Mouse (Mus musculus) small intestine, adult 2 months (tissue): ENCODE measurements around the gene Foxn2.

Experiments
- CTCF ChIP-seq: fragments of 200-500 bp; IDR thresholded peaks from 2 replicates; pipeline ENCODE4 v1.5.1; 2012; ENCODE audit warnings: low read depth, mild to moderate bottlenecking, control low read depth, inconsistent platforms, low read length, moderate library complexity, mixed read lengths; ENCODE audit not compliant: insufficient replicate concordance, insufficient read length; ENCODE audit errors: extremely low read depth
- POLR2A ChIP-seq: fragments of 200-500 bp; IDR thresholded peaks from 2 replicates; pipeline ENCODE4 v1.6.1; 2012; ENCODE audit warnings: low read depth, mild to moderate bottlenecking, control low read depth, inconsistent platforms, low read length, moderate library complexity

DNA sequence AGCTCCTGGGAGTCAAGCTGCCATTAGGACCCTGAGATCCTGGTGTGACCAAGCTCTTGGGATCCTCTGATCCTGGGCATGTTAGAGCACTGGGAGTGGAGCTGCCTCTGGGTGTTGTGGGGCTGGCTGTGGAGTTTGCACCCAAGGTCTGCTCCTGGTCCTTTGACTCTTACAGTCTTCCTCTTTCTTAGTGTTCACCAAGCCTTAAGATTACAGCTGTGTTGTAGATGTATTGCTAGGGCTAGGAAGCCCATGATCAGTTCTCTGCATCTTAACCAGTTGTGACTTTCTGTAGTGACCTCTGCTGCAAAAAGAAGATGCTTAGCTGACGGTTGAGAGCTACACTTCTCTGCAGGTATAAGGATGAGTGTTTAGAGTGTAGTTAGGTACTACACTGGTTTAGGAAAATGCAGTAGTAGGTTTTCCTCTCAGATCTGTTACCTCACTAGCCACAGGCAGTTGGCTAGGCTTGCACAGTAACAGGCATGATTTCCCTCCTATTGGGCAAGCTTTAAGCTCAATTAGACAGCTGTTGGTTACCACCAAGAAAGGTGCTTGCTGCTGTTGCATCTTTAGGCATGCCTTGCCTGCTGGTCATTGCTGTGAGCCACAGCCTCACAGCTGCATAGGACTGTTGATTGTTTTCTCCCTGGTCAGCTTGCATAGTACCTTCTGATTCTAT is 27.2 kb upstream of the Foxn2 start:
- TF ChIP-seq CTCF: no peak
- TF ChIP-seq POLR2A: no peak
